Mouse (Mus musculus): ENCODE data around the gene Cd36. TPM values are rescaled to one million over a fixed set of nuclear protein-coding genes. Genes with fewer than 3 reads are reported as not detected.

The Cd36 gene
- total RNA-seq, 2 experiments from 2014 or later = 1,593 to 1,754 TPM

DNA sequence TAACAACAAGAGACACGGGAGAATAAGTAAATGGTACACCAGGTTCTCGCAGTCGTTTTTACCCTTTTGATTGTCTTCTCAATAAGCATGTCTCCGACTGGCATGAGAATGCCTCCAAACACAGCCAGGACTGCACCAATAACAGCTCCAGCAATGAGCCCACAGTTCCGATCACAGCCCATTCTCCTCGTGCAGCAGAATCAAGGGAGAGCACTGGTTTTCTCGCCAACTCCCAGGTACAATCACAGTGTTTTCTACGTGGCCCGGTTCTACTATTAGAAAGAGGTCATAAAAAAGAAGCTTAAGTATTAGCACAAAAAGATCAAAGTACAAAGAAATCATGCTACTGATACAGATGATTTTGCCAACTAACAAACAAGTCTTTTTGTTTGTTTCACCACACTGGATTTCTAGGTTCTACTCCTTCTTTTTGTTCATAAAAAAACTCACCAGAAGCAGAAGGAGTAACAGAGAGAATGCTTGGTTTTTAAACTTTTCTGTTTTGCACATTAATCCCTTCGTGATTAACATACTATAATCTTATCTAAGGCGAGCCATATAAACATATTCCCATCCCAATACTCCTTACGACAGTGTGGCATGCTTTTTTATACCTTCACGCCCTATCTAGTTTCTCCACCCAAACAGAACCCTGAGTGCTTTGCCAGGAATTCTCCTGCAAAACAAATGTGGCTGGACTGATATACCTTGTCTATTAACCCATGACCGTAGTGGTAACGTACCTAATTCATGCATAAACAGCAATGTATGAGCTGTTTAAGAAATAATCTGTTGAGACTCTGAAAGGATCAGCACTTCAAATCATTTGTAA lies 59.7 kb downstream of the Cd36 start:
- intact Hi-C loops (cut with DNase I) = no loop called here
- DNase-seq = no peak

DNA sequence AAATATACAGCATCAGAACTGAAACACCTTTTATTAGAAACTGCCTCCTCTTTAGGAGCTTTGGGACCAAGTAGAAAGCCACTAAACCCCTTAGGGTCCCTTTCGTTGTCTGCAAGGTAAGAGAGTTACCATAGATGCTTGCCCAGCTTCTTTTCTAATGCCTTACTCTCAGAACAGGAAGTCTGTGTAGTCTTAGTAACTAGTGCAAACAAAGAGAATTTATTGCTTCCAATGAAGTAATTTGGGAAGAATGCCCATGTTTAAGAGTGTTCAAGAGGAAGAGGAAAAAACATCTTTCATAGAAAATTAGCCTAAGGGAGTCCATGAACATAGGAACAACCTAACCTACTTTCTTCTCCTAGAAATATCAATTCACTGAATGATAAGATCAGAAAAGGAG lies 67.2 kb downstream of the Cd36 start:
- intact Hi-C loops (cut with DNase I) = no loop called here
- DNase-seq = no peak

DNA sequence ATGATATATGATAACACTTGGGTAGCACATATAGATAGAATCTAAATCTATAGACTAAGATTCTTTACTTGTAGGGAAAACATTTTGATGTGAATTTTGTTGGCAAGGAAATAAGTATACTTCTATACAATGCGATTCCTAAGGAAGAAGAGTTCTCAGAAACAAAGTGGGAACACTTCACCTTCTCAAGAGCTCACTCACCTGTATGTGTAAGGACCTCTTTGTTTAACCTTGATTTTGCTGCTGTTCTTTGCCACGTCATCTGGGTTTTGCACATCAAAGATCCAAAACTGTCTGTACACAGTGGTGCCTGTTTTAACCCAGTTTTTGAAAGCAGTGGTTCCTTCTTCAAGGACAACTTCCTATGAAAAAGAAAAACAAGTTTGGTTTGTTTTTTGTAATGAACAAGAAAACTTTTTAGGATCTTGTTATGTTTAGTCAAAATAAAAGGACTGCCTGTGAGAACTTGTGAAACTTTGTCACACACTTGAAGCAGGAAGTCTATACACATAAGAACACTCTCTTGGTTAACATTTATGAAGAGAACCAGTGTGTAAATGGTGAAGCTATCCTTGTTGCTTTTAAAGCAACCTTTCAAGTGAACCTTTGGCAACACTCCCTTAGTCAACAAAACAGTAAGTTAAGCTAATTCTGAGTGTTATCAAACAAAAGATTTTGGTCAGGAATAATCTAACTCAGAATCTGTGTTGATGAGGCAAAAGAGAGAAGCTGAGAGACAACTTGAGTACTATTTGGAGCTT lies 68.2 kb downstream of the Cd36 start:
- intact Hi-C loops (cut with DNase I) = no loop called here
- DNase-seq = no peak

DNA sequence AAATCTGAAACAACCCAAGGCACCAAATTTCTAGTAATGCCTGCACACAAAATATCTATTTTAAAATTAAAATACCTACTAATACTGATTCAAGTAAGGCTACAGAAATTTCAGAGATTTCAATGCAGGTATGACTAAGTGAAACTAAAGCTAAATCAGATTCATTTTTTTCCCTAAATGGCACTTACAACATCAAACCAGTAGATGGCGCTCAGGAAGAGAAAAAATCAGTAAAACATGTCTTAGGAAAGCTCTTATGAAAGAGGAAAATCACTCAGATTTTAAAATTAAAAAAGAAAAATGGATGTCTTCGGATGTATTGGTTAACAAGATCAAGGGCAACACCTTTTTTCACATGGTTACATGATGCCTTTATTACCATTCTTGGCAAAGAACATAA lies 72.4 kb downstream of the Cd36 start:
- DNase-seq = no peak
- intact Hi-C loops (cut with DNase I) = loop anchor here (2.0 to 5.0 kb wide), 2 partner anchors 186 to 227 kb away; no protein-coding TSS in a partner anchor

DNA sequence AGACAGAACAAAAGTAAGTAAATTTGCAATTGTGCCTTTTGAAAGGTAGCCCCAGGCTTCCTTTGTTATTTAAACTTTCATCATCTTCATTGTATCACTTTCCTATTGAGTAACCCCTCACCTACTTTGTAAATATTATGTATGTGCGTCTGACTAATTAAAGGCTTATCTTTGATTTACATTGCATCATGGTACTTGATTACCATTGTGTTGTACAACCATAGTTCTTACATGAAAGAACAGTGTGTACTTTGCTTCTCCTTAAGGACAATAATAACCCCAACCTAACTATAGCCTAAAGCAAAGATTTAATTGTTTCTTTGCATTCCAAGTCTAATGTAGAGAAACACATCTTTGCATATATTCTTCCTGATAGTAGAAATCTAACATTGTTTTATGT lies 78.3 kb downstream of the Cd36 start:
- no peak for DNase-seq
- intact Hi-C loops (cut with DNase I) = no loop called here

DNA sequence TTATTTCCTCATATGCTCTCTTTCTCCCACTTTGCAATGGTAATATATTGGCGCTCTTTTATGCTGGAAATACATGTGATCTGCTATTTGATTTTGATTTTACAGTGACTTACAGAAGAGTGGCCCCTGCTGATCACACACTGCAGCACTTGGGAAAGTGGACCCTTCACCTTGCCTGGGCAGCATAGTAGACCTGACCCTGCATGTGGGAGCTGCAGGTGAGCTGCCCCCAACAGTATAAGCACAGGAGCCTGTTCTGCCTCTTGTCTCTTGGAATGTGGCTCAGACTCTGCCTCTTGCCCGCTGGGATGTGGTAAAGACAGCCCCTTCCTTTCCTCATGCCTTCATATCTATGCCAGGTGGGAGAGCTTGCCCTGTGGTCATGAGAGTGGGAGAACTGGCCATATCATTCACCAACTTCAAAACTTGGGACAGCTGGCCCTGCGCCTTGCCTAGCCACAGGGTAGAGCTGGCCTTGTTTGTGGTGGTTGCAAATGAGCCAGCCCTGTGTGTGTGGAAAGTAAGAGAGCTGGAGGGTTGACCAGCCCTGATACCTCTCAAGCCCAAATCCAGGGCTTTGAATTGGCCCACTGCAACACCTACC lies 81.7 kb downstream of the Cd36 start:
- intact Hi-C loops (cut with DNase I) = no loop called here
- no peak for DNase-seq

DNA sequence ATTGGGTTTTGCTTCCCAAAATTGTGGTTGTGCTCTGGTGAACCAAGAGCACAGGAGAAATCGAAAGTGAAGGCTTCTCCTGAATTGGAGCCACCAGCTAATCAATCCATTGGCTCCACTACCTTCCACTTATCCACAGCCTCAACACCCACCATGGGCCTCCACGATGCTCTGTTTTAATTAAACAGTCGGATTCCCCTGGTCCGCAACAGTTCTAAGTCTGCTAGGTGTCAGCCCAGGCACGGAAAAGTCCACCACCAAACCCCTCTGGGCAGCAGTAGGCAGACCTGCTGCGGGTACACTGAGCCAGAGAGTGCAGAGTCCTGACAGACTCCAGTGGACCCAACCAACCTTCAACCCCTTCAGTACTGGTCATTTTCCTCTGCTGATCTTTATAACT lies 112.0 kb downstream of the Cd36 start:
- intact Hi-C loops (cut with DNase I) = loop anchor here (5.0 kb wide), 1 partner anchor 266 kb away; no protein-coding TSS in a partner anchor
- DNase-seq = peak; percentile 25 to 49

DNA sequence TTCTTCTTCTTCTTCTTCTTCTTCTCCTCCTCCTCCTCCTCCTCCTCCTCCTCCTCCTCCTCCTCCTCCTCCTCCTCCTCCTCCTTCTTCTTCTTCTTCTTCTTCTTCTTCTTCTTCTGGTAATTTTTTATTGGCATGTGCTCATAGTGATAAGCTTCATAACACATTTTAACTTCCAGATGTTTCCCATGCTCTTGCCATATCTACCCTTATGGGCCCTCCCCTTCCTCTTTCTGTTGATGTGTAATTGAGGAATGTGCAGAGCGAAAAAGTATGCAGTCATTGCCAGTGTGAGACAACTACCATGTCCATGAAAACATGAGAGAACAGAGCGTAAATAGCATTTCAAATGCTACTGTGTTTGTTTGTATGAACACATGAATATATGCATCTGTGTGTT lies 118.3 kb downstream of the Cd36 start:
- intact Hi-C loops (cut with DNase I) = no loop called here
- DNase-seq = no peak

DNA sequence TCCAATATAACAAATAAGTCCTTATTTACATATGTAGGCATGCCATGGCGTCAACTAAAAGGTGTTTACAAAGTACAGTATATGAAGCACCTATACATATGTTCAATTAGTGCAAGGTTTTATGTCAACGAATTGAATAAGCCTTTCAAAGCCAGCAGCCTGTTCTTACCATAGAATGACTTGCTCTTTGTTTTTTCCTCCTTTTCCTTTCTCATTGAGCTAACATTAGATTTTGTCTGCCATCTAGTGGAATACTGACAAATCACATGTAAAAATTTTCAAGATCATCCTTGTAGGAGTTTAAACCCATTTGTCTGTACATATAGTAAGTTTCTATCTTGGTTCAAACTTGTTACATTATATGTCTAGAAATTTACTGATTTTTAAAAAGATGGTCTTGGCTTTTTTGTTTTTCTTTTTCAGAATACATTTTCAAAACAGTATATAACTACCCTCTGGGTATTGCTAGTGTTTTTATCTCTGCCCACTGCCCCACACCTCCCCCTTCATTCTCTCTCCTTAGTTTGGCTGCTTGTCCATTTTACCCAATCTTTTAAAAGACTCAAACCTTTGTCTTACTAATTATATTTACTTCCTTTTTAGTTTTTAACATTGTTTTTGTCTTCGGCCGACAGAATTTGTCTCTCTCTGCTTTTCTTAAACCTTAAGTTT lies 122.5 kb downstream of the Cd36 start:
- DNase-seq = no peak
- intact Hi-C loops (cut with DNase I) = loop anchor here (5.0 to 10.0 kb wide), 6 partner anchors 194 to 1451 kb away; partner anchors contain the start of gene Sema3c

DNA sequence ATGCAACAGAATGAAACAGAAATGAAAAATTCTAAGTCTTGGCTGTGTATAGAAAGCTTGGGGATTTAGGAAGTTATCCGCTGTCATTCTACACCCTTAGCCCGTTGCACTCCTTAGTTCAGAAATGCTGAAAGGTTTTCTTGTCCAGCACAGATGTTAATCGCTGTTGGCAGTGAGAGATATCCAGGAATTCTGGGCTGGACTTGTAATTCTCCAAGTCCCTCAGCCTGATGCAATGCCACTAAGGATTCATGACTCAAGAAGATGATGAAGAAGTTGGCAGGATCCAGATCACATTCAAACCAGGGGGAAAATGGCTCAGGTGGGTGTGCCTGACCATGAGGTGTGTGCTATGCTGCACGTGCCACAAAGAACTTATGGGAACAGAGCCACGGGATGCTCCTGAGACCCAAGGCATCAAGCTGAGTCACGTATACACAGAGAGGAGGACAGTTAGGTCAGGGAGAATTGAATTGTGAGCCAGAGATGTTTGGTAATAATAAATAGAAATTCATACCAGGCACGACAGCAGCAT lies 135.1 kb downstream of the Cd36 start:
- intact Hi-C loops (cut with DNase I) = no loop called here
- no peak for DNase-seq

DNA sequence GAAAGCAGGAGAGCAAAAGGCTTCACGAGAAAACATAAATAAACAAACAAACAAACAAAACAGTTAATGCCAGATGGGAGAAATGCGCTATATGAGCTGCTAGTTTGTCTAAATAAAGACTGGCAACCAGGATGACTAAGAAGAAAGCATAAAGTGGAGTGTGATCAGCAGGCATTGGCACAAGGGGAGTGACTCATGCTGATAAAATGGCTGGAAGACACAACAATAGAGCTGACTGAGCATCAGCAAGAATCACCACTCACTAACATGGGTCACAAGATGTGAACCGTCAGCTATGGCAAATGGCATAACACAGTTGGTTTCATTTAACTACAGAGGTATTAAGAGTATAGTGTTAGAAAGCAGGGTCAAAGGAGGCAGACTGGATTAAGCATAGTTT lies 140.3 kb downstream of the Cd36 start:
- intact Hi-C loops (cut with DNase I) = no loop called here
- no peak for DNase-seq

DNA sequence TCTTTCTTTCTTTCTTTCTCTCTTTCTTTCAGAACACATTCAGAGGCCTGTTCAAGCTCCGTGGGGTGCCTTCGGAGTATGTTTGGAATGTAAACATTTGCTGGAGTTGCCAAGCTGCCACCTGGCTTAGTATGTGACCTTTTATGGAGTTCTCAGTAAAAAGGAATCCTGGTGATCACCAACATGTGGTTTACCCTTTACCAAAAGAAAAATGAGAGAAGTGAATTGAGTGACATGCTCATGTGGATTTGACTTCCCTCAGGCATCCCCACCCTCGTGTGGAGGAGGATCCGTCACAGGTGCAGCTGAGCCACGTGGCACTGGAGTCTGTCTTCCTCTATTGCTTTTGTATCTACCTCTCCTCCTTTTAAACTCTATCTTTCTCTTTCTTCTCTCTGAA lies 141.5 kb downstream of the Cd36 start:
- no peak for DNase-seq
- intact Hi-C loops (cut with DNase I) = no loop called here

DNA sequence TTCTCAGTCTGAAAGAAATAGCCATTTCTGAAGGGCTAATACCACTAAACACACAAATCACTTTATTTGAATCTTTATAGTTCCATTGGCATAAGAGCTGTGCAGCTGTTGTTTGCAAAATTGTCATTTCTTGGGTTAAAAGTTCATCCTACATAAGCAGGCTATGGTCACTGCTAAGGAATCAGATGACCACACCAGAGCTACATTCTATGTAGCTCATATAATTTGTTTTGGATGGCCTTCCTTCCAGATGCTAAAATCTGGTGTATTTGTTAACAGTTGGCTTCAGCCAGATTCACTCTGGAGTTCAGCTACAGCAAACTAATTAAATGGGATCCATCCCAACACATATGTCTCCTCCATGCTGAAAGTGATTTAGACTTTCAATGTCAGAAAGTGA lies 142.1 kb downstream of the Cd36 start:
- no peak for DNase-seq
- intact Hi-C loops (cut with DNase I) = no loop called here

DNA sequence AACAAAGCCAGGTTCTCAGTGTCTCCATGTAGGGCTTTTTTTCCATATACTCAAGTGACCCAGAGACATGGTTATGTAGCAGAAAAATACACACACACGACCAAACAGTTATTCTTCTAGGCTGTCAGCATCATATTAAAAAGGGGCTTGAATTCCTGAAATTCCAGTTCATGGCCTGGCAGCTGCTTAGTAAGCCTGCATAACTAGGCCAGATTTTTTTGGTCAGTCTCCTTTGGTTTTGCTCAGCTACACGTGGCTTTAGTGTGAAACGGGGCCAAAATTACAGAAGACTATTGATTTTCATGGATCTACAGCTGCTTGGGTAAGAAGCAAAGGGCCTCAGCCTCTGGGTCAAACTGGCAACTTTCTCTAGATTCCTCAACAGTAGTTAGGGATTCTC lies 148.8 kb downstream of the Cd36 start:
- DNase-seq = peak in 1 of 2 experiments; percentile 13
- intact Hi-C loops (cut with DNase I) = no loop called here

Other genes with a start within 250 kb of the Cd36 start
- under 1 TPM; 0.26 to 0.59 TPM for gene Gnat3, start 73.7 kb upstream of the Cd36 start, total RNA-seq (2021)